Mouse (Mus musculus) c-Kit-positive CD71-negative TER-119-negative erythroid progenitor cells, embryonic 14.5 days (primary cell): Measurements from ENCODE around the gene Arid4a.
"Not testable (repeated sequence)": the region's sequence is repeated elsewhere in the genome, so short reads cannot be mapped to it uniquely, and the experiment has no call there.

ENCODE experiments used
- DNase-seq: peaks from one replicate; pipeline ENCODE4 v3.0.0-alpha.2; 2013; ENCODE audit warnings: low read depth

Arid4a gene

DNA sequence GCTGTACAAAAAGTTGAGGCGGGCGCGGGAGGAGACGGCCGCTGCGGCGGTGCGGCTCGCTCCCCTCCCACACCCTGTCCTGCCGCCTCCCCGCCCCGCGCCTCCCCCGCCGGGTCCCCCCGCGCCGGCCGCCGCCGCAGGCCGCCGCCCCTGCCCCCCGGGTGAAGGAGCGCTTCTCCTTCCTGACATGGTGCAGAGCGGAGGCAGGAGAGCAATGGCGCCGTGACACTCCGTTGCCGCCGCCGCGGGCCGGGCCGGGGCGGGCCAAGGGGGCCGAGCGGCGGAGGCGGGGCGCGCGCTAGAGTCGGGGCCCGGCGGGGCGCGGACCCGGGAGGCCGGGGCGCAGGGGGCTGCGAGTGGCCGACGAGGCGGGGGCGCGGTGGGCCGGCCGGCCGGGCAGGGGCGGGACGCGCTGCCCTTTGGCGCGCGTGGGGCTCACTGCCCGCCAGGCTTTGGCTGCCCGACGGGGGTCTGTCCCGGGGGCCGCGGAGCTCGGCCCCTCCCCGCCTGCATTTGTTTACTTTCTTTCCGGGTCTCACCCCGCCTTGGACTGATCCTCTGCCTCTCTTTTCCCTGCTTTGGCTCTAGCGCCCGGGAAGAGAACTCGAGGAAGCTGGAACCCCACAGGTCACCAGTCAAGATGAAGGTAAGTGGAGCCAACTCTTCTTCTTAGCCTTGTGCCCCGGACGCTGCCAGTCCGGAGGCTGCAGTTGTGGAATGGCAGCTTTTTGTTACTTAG, 882 bp downstream of the Arid4a start:
- DNase-seq, result no peak

- DNase-seq, result no peak
These were observed 1.4 kb downstream of the Arid4a start for GRCm38 (mm10) chr12:71017242-71017571.

- DNase-seq, result no peak
These were observed 2.0 kb downstream of the Arid4a start for GRCm38 (mm10) chr12:71017827-71018226.

DNA sequence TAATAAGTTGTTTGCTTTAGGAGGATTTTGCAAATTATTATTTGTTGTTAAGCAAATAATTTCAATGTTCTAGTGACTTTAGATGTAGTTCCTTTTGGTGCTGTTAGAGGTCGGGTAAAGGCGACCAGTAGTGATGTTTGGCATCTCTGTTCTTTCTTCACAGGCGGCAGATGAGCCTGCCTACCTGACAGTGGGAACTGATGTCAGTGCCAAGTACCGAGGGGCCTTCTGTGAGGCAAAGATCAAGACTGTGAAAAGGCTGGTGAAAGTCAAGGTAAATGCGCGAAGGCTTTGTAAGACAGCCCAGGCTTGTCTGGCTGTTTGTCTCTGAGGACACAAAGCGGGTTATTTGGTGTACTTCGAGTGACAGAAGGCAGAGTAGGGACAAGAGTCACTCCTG, 3.4 kb downstream of the Arid4a start:
- DNase-seq, result no peak

DNA sequence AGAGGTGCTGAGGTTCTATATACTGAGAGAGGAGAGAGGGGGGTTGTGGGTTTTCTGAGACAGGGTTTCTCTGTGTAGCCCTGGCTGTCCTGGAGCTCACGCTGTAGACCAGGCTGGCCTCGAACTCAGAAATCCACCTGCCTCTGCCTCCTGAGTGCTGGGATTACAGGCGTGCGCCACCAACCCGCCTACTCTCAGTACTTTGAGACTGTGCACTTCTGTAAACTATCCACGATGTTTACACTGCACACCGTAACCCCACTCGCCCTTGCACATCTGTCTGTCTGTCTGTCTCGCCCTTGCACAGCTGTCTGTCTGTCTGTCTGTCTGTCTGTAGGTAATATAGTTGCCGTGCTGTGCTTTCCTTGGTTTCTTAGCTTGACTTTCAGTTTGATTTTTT, 8.6 kb downstream of the Arid4a start:
- DNase-seq, result no peak

DNA sequence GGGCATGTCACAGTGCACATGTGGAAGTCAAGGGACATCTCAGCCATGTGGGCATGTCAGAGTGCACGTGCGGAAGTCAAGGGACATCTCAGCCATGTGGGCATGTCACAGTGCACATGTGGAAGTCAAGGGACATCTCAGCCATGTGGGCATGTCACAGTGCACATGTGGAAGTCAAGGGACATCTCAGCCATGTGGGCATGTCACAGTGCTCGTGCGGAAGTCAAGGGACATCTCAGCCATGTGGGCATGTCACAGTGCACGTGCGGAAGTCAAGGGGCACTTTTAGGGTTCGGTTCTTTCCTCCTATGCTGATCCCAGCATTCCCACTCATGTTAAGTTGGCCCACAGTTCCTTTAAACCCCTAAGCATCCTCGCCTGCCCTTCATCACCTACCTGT, 12.5 kb downstream of the Arid4a start:
- DNase-seq, result not testable (repeated sequence)

- no peak for DNase-seq
These were observed 14.5 kb downstream of the Arid4a start for GRCm38 (mm10) chr12:71030260-71030659.

DNA sequence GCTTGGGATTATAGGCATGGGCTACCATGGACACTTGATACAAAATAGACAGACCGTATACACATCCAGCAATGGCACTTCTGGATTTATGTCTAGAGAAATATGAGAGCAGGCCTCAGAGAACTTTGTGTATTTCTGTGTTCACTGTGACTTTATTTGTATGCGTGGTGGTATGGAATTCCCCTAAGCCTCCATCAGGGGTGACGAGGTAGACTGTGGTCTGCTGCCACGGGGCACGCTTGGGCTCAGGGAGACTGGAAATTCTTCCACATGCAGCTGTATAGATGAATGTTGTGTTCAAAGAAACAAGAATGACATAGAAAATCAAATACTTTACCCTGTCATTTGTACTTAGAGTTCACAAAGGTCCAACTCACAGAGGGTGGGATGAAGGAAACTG, 14.9 kb downstream of the Arid4a start:
- no peak for DNase-seq

DNA sequence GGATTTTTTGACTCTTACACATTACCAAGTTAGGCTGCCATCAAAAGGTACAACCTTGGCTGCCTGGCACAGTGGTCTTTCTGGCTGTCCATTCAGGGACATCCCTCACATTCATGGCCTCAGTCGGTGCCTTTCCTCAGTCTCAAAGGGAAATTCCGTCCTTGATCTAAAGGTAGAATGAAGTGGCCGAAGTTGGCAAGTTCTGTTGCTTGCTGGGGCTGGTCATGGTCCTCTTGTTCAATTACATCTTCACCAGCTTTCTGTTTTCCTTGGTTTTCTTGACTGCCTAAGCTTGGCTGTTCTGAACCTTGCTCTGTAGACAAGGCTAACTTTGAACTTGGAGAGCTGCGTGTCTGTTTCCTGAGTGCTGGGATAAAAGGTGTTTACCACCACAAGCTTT, 20.0 kb downstream of the Arid4a start:
- DNase-seq, result no peak

- DNase-seq, result no peak
These were observed 21.1 kb downstream of the Arid4a start for GRCm38 (mm10) chr12:71036729-71037404.

- DNase-seq, result no peak
These were observed 24.7 kb downstream of the Arid4a start for GRCm38 (mm10) chr12:71040462-71040861.

GRCm38 (mm10) chr12:71042451-71042850, 26.7 kb downstream of the Arid4a start:
- DNase-seq, result no peak

- no peak for DNase-seq
These were observed 27.8 kb downstream of the Arid4a start for GRCm38 (mm10) chr12:71043571-71043970.

DNA sequence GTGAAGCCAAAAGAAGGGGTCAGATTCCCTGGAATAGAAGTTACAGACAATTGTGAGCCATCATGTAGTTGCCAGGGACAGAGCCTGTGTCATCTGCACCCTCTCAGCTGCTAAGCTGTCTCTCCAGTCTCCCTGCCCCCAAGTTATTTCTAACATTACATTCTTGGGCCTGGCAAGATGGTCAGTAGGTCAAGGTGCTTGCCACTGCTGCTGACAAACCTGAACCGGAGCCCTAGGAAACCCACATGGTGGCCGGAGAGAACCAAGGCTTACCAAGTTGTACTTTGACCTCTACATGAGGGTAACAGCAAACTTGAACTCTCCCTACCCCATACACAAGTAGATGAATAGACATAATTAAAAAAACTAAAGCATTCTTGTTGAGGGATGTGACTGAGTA, 28.7 kb downstream of the Arid4a start:
- no peak for DNase-seq

DNA sequence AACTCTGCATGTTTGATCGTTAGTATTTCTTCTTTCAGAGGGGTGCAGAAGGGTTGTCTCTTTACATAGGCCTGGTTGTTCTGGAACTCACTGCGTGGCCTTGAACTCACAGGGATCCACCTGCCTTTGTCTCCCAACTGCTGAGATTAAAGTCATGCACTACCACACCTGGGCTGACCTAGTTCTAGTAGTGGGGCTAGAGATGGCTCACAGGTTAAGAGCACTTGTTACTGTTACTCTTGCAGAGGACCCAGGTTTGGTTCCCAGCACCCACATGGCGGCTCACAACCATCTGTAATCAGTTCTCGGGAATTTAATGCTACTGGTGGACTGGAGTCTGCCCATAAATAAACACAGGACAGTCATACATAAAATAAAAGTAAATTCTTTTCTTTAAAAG, 30.7 kb downstream of the Arid4a start:
- no peak for DNase-seq

- no peak for DNase-seq
These were observed 31.8 kb downstream of the Arid4a start for GRCm38 (mm10) chr12:71047473-71048078.

DNA sequence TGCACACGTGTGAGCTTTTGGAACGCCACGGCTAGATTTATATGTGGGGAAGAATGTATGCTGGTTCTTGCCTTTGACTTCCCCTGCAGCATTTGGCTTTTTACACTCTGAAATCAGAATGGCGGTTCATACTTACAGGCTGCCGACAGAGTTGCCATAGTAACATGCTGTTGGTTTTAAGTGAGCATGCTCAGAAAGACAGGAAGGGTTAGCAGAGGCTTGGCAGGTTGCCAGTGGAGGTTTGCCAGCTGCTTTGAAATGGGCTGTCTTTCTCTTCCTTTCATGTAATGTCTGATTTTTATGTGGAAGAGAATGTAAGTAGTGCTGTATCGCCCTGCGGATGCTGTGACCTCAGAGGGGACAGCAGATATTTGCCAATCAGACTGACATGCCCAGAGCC, 32.3 kb downstream of the Arid4a start:
- DNase-seq, result peak; percentile 76

DNA sequence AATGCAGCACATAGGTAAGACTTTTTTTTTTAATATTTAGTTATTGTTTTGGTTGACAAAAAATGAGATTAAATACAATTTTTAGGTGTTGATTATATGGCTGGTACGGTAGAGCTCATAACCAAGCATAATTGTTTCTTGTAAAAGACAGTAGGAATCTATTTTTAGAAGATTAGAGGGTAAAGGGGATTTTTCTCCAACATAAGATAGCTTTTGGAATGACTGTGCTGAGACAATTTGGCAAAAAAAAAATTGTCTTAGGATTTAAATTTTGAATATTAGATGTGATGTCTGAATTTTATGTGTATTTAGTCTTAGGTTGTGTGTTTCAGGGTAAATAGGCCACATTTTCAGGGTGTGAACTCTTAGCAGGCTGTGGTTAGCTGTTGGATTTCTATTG, 32.8 kb downstream of the Arid4a start:
- DNase-seq, result no peak

DNA sequence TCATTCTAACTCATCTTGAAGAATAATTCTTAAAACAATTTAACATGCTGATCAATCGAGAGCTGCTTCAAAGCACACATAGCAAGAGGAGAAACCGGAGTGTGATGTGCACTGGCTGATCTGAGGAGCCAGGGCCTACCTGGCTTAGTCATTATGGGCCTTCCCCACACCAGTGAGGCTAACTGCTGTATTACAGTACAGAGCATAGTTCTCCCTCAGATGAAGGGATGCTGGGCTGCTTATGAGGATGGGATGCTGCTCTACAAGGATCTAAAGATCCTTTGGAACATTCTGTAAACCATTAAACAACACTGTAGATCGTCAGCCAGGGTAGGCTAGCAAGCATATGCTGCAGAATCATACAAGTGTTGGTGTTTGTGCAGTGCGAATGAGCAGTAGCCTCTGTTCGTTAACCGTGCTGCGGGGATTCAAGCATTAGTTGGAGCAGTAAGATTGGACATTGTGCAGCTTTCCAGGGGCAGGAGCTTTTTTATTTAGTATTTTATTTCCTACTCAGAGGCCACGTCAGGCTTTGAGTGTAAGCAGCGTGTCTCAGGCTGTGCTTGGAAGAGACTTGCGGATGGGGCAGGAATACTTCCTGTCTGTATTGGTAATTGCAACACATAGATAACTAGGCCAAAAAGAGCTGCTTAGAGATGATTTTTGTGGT, 33.9 kb downstream of the Arid4a start:
- DNase-seq, result no peak

- DNase-seq, result peak; percentile 37
These were observed 35.3 kb downstream of the Arid4a start for GRCm38 (mm10) chr12:71051079-71051478.

- no peak for DNase-seq
These were observed 36.7 kb downstream of the Arid4a start for GRCm38 (mm10) chr12:71052341-71052995.

GRCm38 (mm10) chr12:71053031-71053430, 37.2 kb downstream of the Arid4a start:
- DNase-seq, result no peak
